Mouse (Mus musculus): Measurements from ENCODE around the gene Mpig6b. TPM values are rescaled to one million over a fixed set of nuclear protein-coding genes. Genes with fewer than 3 reads are reported as not detected.

Gene Mpig6b
- total and polyA plus RNA-seq, 2 experiments from 2014 or later: 0.08 TPM; not detected in 1

DNA sequence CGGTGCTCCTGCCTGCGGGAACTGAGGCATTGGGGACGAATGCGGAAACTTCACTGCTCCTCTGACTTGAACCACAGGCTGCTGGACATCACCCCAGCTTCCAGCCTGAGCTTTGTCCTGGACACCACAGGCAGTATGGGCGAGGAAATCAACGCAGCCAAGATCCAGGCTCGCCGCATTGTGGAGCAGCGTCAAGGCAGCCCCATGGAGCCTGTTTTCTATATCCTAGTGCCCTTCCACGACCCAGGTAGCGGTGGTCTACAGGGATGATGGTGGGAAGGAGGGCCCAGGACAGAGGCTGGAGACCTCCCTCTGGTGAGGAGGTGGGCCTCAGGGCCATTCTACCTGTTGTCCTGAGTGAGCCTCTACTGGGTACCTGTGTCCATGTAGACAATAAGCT lies 46.1 kb downstream of the Mpig6b start:
- Histone ChIP-seq H3K4me1 (ENCODE audit: insufficient read depth) (peaks cover 4% of the 10 kb centered on the region; the same call in 1 of the 2 replicates), H3K36me3 (ENCODE audit: insufficient read depth) (peaks cover 17% of the 10 kb centered on the region), H3K9me3 (ENCODE audit: low read length) (no peaks in the 10 kb centered on the region), H3K4me3 (ENCODE audit: low read depth, low read length) (no peak overlapping the region), H3K9ac (no peak overlapping the region), H3K27ac (ENCODE audit: low read depth, low read length) (no peak overlapping the region), H3K27me3 (ENCODE audit: insufficient read depth, low read length) (no peaks in the 10 kb centered on the region; the same call in 1 of the 2 replicates), H3K4me2 (ENCODE audit: low read depth) (no peak overlapping the region)
- 74% methylated on average over 11 of the region's 11 CpGs for WGBS
- ATAC-seq (no peak), DNase-seq (no peak)
- TF ChIP-seq CTCF (IDR thresholded peaks at IDR 0.05; ENCODE audit: low read depth): no peak

DNA sequence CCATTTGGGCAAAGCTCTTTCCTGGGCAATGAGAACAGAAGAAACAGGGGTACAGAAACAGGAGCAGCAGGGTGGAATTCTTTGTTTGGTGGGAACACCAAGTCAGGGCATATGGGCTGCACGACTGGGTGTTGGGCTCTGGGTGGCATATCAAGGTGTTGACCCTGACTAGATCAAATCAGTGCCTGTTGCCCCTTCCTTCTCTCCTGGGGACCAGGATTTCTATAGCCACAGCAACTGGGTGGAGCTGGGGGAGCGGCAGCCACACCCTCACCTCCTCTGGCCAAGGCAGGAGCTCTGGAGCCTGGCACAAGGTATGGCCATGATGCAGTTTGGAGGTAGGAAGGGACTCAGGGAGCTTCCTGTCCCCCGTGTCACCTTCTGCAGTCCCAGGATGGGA lies 47.8 kb downstream of the Mpig6b start:
- H3K4me3 ChIP-seq (ENCODE audit: low read depth, low read length): no peak overlapping the region
- no peaks in the 10 kb centered on the region for H3K9me3 ChIP-seq (ENCODE audit: low read length)
- peaks cover 34% of the 10 kb centered on the region for H3K36me3 ChIP-seq (ENCODE audit: insufficient read depth)
- WGBS: 81% methylated on average over 3 of the region's 3 CpGs
- DNase-seq: no peak
- ATAC-seq: no peak
- peaks cover 4% of the 10 kb centered on the region; the same call in 1 of the 2 replicates for H3K4me1 ChIP-seq (ENCODE audit: insufficient read depth)
- no peaks in the 10 kb centered on the region; the same call in 1 of the 2 replicates for H3K27me3 ChIP-seq (ENCODE audit: insufficient read depth, low read length)
- H3K9ac ChIP-seq: no peak overlapping the region
- no peak overlapping the region for H3K4me2 ChIP-seq (ENCODE audit: low read depth)
- TF ChIP-seq CTCF (IDR thresholded peaks at IDR 0.05; ENCODE audit: low read depth): no peak
- H3K27ac ChIP-seq (ENCODE audit: low read depth, low read length): no peak overlapping the region

DNA sequence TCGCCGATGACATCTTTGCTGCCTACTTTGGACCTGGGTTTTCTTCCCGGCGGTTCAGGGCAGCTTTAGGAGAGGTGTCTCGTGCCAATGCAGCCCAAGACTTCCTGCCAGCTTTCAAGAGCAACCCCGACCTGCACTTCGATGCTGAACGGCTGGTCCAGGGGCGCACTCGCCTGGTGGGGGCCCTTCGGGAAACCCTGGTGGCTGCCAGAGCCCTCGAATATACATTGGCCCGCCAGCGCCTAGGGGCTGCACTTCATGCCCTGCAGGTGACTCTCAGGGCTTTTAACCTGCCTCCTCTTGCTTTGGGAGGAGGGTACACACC lies 48.3 kb downstream of the Mpig6b start:
- H3K36me3 ChIP-seq (ENCODE audit: insufficient read depth): peaks cover 39% of the 10 kb centered on the region
- DNase-seq (no peak), ATAC-seq (no peak)
- no peak overlapping the region for H3K27ac ChIP-seq (ENCODE audit: low read depth, low read length)
- TF ChIP-seq CTCF (IDR thresholded peaks at IDR 0.05; ENCODE audit: low read depth): no peak
- no peak overlapping the region for H3K4me2 ChIP-seq (ENCODE audit: low read depth)
- 73% methylated on average over 14 of the region's 14 CpGs for WGBS
- no peaks in the 10 kb centered on the region; the same call in 1 of the 2 replicates for H3K27me3 ChIP-seq (ENCODE audit: insufficient read depth, low read length)
- H3K9me3 ChIP-seq (ENCODE audit: low read length): no peaks in the 10 kb centered on the region
- H3K9ac ChIP-seq: no peak overlapping the region
- no peak overlapping the region for H3K4me3 ChIP-seq (ENCODE audit: low read depth, low read length)
- H3K4me1 ChIP-seq (ENCODE audit: insufficient read depth): peaks cover 4% of the 10 kb centered on the region; the same call in 1 of the 2 replicates

DNA sequence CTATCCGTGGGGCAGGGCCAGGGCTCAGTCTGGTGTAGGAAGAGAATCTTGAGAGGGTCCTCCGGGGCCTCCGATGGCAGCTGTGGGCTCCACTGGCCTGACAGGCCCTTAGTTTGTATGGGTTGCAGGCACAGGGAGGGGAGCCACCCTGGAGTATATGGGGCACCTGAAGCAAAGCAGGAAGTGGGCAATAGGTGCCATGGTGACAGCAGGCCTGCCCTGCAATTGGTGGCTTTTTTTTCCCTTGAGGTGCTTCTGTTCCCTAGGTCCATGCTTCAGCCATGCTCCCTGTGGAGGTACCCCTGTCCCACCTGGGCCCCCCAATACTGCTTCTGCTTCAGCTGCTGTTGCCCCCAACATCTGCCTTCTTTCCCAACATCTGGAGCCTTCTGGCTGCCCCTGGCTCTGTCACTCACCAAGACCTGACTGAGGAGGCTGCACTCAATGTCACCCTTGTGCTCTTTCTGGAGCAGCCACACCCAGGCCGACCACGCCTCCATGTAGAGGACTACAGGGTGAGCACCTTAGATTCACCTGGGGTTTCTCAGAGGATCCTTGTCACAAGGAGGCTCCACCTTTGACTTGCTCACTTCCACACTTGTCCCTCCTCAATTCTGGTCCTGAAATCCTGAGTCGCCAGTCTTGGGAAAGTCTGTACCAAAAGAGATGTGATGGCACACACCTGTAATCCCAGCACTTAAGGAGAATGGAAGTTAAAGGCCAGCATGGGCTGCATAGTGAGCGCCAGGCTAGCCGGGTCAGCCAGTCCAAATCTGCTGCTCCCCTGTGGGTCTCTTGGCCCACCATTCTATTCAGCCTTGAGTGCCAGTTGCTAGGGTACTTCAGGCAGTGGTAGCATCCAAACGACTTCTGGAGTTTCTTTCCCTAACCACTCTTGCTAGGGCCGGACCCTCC lies 48.9 kb downstream of the Mpig6b start:
- H3K36me3 ChIP-seq (ENCODE audit: insufficient read depth): peaks cover 45% of the 10 kb centered on the region

DNA sequence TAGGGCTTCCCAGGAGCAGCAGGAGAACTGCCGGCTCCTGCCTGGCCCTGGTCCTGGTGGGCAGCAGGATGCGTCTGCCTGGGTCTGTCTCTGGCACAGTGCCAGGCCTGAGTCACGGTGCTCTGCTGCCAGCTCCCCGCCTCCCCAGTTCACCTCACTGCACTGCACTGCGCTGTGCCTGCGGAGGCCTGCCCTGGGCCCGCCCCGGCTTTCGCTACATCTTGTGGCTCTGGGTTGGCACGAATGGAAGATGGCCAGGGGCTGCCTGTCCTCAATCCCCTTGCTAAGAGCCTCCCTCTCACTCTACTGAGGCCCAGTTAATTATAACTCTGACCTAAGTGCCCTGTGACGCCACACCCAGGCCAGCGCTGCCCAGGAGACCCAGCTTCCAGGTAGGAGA lies 49.6 kb downstream of the Mpig6b start, which contains the start of gene Vwa7:
Gene Vwa7, plus strand, starts transcription at position 204 of the 400 bp plus-strand sequence.
- WGBS: 41% methylated on average over 12 of the region's 12 CpGs
- no peak for TF ChIP-seq CTCF (IDR thresholded peaks at IDR 0.05; ENCODE audit: low read depth)
- H3K36me3 ChIP-seq (ENCODE audit: insufficient read depth): peaks cover 52% of the 10 kb centered on the region
- H3K4me2 ChIP-seq (ENCODE audit: low read depth): no peak within 1 kb of the TSS
- no peaks in the 10 kb centered on the region for H3K9me3 ChIP-seq (ENCODE audit: low read length)
- no peaks in the 10 kb centered on the region; the same call in 1 of the 2 replicates for H3K27me3 ChIP-seq (ENCODE audit: insufficient read depth, low read length)
- H3K27ac ChIP-seq (ENCODE audit: low read depth, low read length): no peak within 1 kb of the TSS
- DNase-seq: peak; percentile 31
- H3K9ac ChIP-seq: no peak within 1 kb of the TSS
- H3K4me3 ChIP-seq (ENCODE audit: low read depth, low read length): no peak within 1 kb of the TSS
- peak; percentile 50 for ATAC-seq
- H3K4me1 ChIP-seq (ENCODE audit: insufficient read depth): peaks cover 1% of the 10 kb centered on the region; the same call in 1 of the 2 replicates

More for the DNA sequence above, 48.9 kb downstream of the Mpig6b start:
- Histone ChIP-seq H3K4me3 (ENCODE audit: low read depth, low read length) (no peak overlapping the region), H3K4me2 (ENCODE audit: low read depth) (no peak overlapping the region), H3K9ac (no peak overlapping the region), H3K27me3 (ENCODE audit: insufficient read depth, low read length) (no peaks in the 10 kb centered on the region; the same call in 1 of the 2 replicates), H3K27ac (ENCODE audit: low read depth, low read length) (no peak overlapping the region), H3K9me3 (ENCODE audit: low read length) (no peaks in the 10 kb centered on the region), H3K4me1 (ENCODE audit: insufficient read depth) (peaks cover 4% of the 10 kb centered on the region; the same call in 1 of the 2 replicates)
- TF ChIP-seq CTCF (IDR thresholded peaks at IDR 0.05; ENCODE audit: low read depth): no peak
- DNase-seq (no peak), ATAC-seq (no peak)
- WGBS: 78% methylated on average over 10 of the region's 10 CpGs

DNA sequence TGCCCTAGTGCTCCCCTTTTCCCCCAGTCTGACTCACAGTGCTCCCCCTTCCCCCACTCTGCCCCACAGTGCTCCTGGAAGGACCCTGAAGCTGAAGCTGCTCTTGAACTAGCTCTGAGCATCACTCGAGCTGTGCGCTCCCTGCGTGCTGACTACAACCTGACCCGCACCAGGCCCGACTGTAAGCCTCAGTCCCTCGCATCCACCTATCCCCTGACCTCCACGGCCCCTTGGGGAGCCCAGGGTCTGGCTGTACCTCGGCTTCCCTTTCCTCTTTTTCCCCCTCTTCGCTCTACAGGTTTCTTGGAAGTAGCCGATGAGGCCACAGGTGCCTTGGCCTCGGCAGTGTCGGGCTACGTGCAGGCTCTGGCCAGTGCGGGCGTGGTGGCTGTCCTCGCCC lies 50.7 kb downstream of the Mpig6b start:
- H3K27ac ChIP-seq (ENCODE audit: low read depth, low read length): no peak overlapping the region
- no peaks in the 10 kb centered on the region for H3K27me3 ChIP-seq (ENCODE audit: insufficient read depth, low read length)
- H3K4me2 ChIP-seq (ENCODE audit: low read depth): no peak overlapping the region
- peaks cover 63% of the 10 kb centered on the region for H3K36me3 ChIP-seq (ENCODE audit: insufficient read depth)
- no peaks in the 10 kb centered on the region for H3K9me3 ChIP-seq (ENCODE audit: low read length)
- DNase-seq: no peak
- ATAC-seq: no peak
- no peaks in the 10 kb centered on the region for H3K4me1 ChIP-seq (ENCODE audit: insufficient read depth)
- no peak overlapping the region for H3K9ac ChIP-seq
- H3K4me3 ChIP-seq (ENCODE audit: low read depth, low read length): no peak overlapping the region
- no peak for TF ChIP-seq CTCF (IDR thresholded peaks at IDR 0.05; ENCODE audit: low read depth)
- WGBS: 93% methylated on average over 16 of the region's 16 CpGs

DNA sequence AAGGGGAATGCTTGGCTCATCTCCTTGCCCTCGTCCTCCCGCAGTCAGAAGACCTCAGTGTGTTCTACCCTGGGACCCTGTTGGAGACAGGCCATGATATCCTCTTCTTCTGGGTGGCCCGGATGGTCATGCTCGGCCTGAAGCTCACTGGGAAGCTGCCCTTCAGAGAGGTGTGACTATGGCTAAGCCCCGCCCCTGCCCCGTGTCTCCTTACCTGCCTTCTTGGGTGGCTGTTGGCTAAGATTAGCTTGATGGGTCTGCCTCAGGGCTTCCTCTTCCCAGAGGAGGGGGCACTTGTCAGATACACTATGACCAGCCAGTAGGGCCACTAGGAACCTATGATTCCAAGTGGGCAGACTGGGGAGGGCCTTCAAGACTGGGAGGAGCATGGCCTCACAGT lies 52.8 kb downstream of the Mpig6b start:
- Histone ChIP-seq H3K4me3 (ENCODE audit: low read depth, low read length) (no peak overlapping the region), H3K4me1 (ENCODE audit: insufficient read depth) (no peaks in the 10 kb centered on the region), H3K9me3 (ENCODE audit: low read length) (no peaks in the 10 kb centered on the region), H3K4me2 (ENCODE audit: low read depth) (no peak overlapping the region), H3K27ac (ENCODE audit: low read depth, low read length) (no peak overlapping the region), H3K36me3 (ENCODE audit: insufficient read depth) (peaks cover 78% of the 10 kb centered on the region), H3K9ac (no peak overlapping the region), H3K27me3 (ENCODE audit: insufficient read depth, low read length) (no peaks in the 10 kb centered on the region)
- no peak for DNase-seq
- WGBS: 92% methylated on average over 6 of the region's 6 CpGs
- ATAC-seq: no peak
- no peak for TF ChIP-seq CTCF (IDR thresholded peaks at IDR 0.05; ENCODE audit: low read depth)

Other genes with a start within 250 kb of the Mpig6b start
Only the 30 nearest of the 45 such genes appear.
- gene Neu1, start 134.9 kb downstream of the Mpig6b start, total RNA-seq (2014; rRNA removed): 36.7 and 36.8 TPM in 2 replicates
- gene Neu1, start 134.9 kb downstream of the Mpig6b start, polyA plus RNA-seq (2015; fragmentation: Nextera tagmentation; extraction: Ambion mirVana): 33.5 and 34.5 TPM in 2 replicates
- gene Hspa1b, start 106.9 kb downstream of the Mpig6b start, total RNA-seq (2014; rRNA removed): 5.2 and 8.1 TPM in 2 replicates
- gene Hspa1b, start 106.9 kb downstream of the Mpig6b start, polyA plus RNA-seq (2015; fragmentation: Nextera tagmentation; extraction: Ambion mirVana): 0.42 and 0.52 TPM in 2 replicates
- not detected in 2 replicates for gene Gm20481, start 96.3 kb downstream of the Mpig6b start, total RNA-seq (2014; rRNA removed)
- gene Gm20481, start 96.3 kb downstream of the Mpig6b start, polyA plus RNA-seq (2015; fragmentation: Nextera tagmentation; extraction: Ambion mirVana): not detected in 2 replicates
- 7.9 and 13.8 TPM in 2 replicates for gene Hspa1a, start 94.0 kb downstream of the Mpig6b start, total RNA-seq (2014; rRNA removed)
- gene Hspa1a, start 94.0 kb downstream of the Mpig6b start, polyA plus RNA-seq (2015; fragmentation: Nextera tagmentation; extraction: Ambion mirVana): 7.6 and 8.5 TPM in 2 replicates
- 0.24 and 0.46 TPM in 2 replicates for gene Hspa1l, start 93.5 kb downstream of the Mpig6b start, total RNA-seq (2014; rRNA removed)
- gene Hspa1l, start 93.5 kb downstream of the Mpig6b start, polyA plus RNA-seq (2015; fragmentation: Nextera tagmentation; extraction: Ambion mirVana): 0.36 and 0.50 TPM in 2 replicates
- 29.1 and 38.9 TPM in 2 replicates for gene Lsm2, start 84.3 kb downstream of the Mpig6b start, total RNA-seq (2014; rRNA removed)
- 111 and 120 TPM in 2 replicates for gene Lsm2, start 84.3 kb downstream of the Mpig6b start, polyA plus RNA-seq (2015; fragmentation: Nextera tagmentation; extraction: Ambion mirVana)
- gene Vars, start 65.2 kb downstream of the Mpig6b start, total RNA-seq (2014; rRNA removed): 84.4 and 93.4 TPM in 2 replicates
- 36.7 and 45.4 TPM in 2 replicates for gene Vars, start 65.2 kb downstream of the Mpig6b start, polyA plus RNA-seq (2015; fragmentation: Nextera tagmentation; extraction: Ambion mirVana)
- gene Vwa7, start 49.6 kb downstream of the Mpig6b start, total RNA-seq (2014; rRNA removed): 0.14 and 0.31 TPM in 2 replicates
- gene Vwa7, start 49.6 kb downstream of the Mpig6b start, polyA plus RNA-seq (2015; fragmentation: Nextera tagmentation; extraction: Ambion mirVana): 0.08 TPM in 1 of 2 replicates, not detected in the other
- 2.2 and 2.7 TPM in 2 replicates for gene Sapcd1, start 38.2 kb downstream of the Mpig6b start, total RNA-seq (2014; rRNA removed)
- gene Sapcd1, start 38.2 kb downstream of the Mpig6b start, polyA plus RNA-seq (2015; fragmentation: Nextera tagmentation; extraction: Ambion mirVana): 1.6 TPM in 2 replicates
- 1.3 and 2.2 TPM in 2 replicates for gene Msh5, start 19.4 kb downstream of the Mpig6b start, total RNA-seq (2014; rRNA removed)
- gene Msh5, start 19.4 kb downstream of the Mpig6b start, polyA plus RNA-seq (2015; fragmentation: Nextera tagmentation; extraction: Ambion mirVana): 1.1 and 1.3 TPM in 2 replicates
- 26.8 and 29.3 TPM in 2 replicates for gene Clic1, start 16.2 kb downstream of the Mpig6b start, total RNA-seq (2014; rRNA removed)
- 47.9 and 50.5 TPM in 2 replicates for gene Clic1, start 16.2 kb downstream of the Mpig6b start, polyA plus RNA-seq (2015; fragmentation: Nextera tagmentation; extraction: Ambion mirVana)
- 167 and 220 TPM in 2 replicates for gene Ddah2, start 7.1 kb downstream of the Mpig6b start, total RNA-seq (2014; rRNA removed)
- gene Ddah2, start 7.1 kb downstream of the Mpig6b start, polyA plus RNA-seq (2015; fragmentation: Nextera tagmentation; extraction: Ambion mirVana): 261 and 299 TPM in 2 replicates
- not detected in 2 replicates for gene Ly6g6c, start 796 bp downstream of the Mpig6b start, total RNA-seq (2014; rRNA removed)
- not detected in 2 replicates for gene Ly6g6c, start 796 bp downstream of the Mpig6b start, polyA plus RNA-seq (2015; fragmentation: Nextera tagmentation; extraction: Ambion mirVana)
- gene Ly6g6e, start 10.7 kb upstream of the Mpig6b start, total RNA-seq (2014; rRNA removed): 0.38 and 3.9 TPM in 2 replicates
- 2.9 and 3.9 TPM in 2 replicates for gene Ly6g6e, start 10.7 kb upstream of the Mpig6b start, polyA plus RNA-seq (2015; fragmentation: Nextera tagmentation; extraction: Ambion mirVana)
- 3.8 TPM in 1 of 2 replicates, not detected in the other for gene Ly6g6d, start 11.9 kb upstream of the Mpig6b start, total RNA-seq (2014; rRNA removed)
- 1.2 and 1.6 TPM in 2 replicates for gene Ly6g6d, start 11.9 kb upstream of the Mpig6b start, polyA plus RNA-seq (2015; fragmentation: Nextera tagmentation; extraction: Ambion mirVana)
- 0.23 TPM in 1 of 2 replicates, not detected in the other for gene Ly6g6f, start 19.4 kb upstream of the Mpig6b start, total RNA-seq (2014; rRNA removed)
- gene Ly6g6f, start 19.4 kb upstream of the Mpig6b start, polyA plus RNA-seq (2015; fragmentation: Nextera tagmentation; extraction: Ambion mirVana): not detected in 2 replicates
- gene Abhd16a, start 23.1 kb upstream of the Mpig6b start, total RNA-seq (2014; rRNA removed): 139 and 202 TPM in 2 replicates
- 92.8 and 96.3 TPM in 2 replicates for gene Abhd16a, start 23.1 kb upstream of the Mpig6b start, polyA plus RNA-seq (2015; fragmentation: Nextera tagmentation; extraction: Ambion mirVana)
- gene Ly6g5c, start 42.1 kb upstream of the Mpig6b start, total RNA-seq (2014; rRNA removed): not detected in 2 replicates
- gene Ly6g5c, start 42.1 kb upstream of the Mpig6b start, polyA plus RNA-seq (2015; fragmentation: Nextera tagmentation; extraction: Ambion mirVana): not detected in 2 replicates
- 0.54 and 1.1 TPM in 2 replicates for gene Ly6g5b, start 49.2 kb upstream of the Mpig6b start, total RNA-seq (2014; rRNA removed)
- gene Ly6g5b, start 49.2 kb upstream of the Mpig6b start, polyA plus RNA-seq (2015; fragmentation: Nextera tagmentation; extraction: Ambion mirVana): 0.55 and 1.1 TPM in 2 replicates
- gene Gpank1, start 55.3 kb upstream of the Mpig6b start, total RNA-seq (2014; rRNA removed): 16.9 and 20.5 TPM in 2 replicates
- gene Gpank1, start 55.3 kb upstream of the Mpig6b start, polyA plus RNA-seq (2015; fragmentation: Nextera tagmentation; extraction: Ambion mirVana): 19.7 and 20.8 TPM in 2 replicates
- gene Csnk2b, start 55.9 kb upstream of the Mpig6b start, total RNA-seq (2014; rRNA removed): 240 and 247 TPM in 2 replicates
- gene Csnk2b, start 55.9 kb upstream of the Mpig6b start, polyA plus RNA-seq (2015; fragmentation: Nextera tagmentation; extraction: Ambion mirVana): 334 and 335 TPM in 2 replicates
- gene D17H6S53E, start 60.2 kb upstream of the Mpig6b start, total RNA-seq (2014; rRNA removed): 15.3 and 26.2 TPM in 2 replicates
- gene D17H6S53E, start 60.2 kb upstream of the Mpig6b start, polyA plus RNA-seq (2015; fragmentation: Nextera tagmentation; extraction: Ambion mirVana): 7.4 and 8.0 TPM in 2 replicates
- gene Apom, start 65.9 kb upstream of the Mpig6b start, total RNA-seq (2014; rRNA removed): 0.71 and 0.77 TPM in 2 replicates
- gene Apom, start 65.9 kb upstream of the Mpig6b start, polyA plus RNA-seq (2015; fragmentation: Nextera tagmentation; extraction: Ambion mirVana): not detected in 2 replicates
- 285 and 340 TPM in 2 replicates for gene Bag6, start 69.0 kb upstream of the Mpig6b start, total RNA-seq (2014; rRNA removed)
- 68.2 and 71.9 TPM in 2 replicates for gene Bag6, start 69.0 kb upstream of the Mpig6b start, polyA plus RNA-seq (2015; fragmentation: Nextera tagmentation; extraction: Ambion mirVana)
- gene Prrc2a, start 98.7 kb upstream of the Mpig6b start, total RNA-seq (2014; rRNA removed): 112 and 155 TPM in 2 replicates
- gene Prrc2a, start 98.7 kb upstream of the Mpig6b start, polyA plus RNA-seq (2015; fragmentation: Nextera tagmentation; extraction: Ambion mirVana): 56.7 and 85.3 TPM in 2 replicates
- gene Aif1, start 109.9 kb upstream of the Mpig6b start, total RNA-seq (2014; rRNA removed): 1.9 and 3.6 TPM in 2 replicates
- gene Aif1, start 109.9 kb upstream of the Mpig6b start, polyA plus RNA-seq (2015; fragmentation: Nextera tagmentation; extraction: Ambion mirVana): 8.4 and 10.0 TPM in 2 replicates
- gene Lst1, start 122.3 kb upstream of the Mpig6b start, total RNA-seq (2014; rRNA removed): 15.7 and 17.4 TPM in 2 replicates
- gene Lst1, start 122.3 kb upstream of the Mpig6b start, polyA plus RNA-seq (2015; fragmentation: Nextera tagmentation; extraction: Ambion mirVana): 11.4 and 12.7 TPM in 2 replicates
- 0.76 and 1.1 TPM in 2 replicates for gene Ltb, start 128.3 kb upstream of the Mpig6b start, total RNA-seq (2014; rRNA removed)
- gene Ltb, start 128.3 kb upstream of the Mpig6b start, polyA plus RNA-seq (2015; fragmentation: Nextera tagmentation; extraction: Ambion mirVana): 0.64 and 1.1 TPM in 2 replicates
- gene Tnf, start 135.8 kb upstream of the Mpig6b start, total RNA-seq (2014; rRNA removed): 0.71 TPM in 1 of 2 replicates, not detected in the other
- 0.09 TPM in 1 of 2 replicates, not detected in the other for gene Tnf, start 135.8 kb upstream of the Mpig6b start, polyA plus RNA-seq (2015; fragmentation: Nextera tagmentation; extraction: Ambion mirVana)
- gene Lta, start 139.2 kb upstream of the Mpig6b start, total RNA-seq (2014; rRNA removed): 0.38 TPM in 1 of 2 replicates, not detected in the other
- gene Lta, start 139.2 kb upstream of the Mpig6b start, polyA plus RNA-seq (2015; fragmentation: Nextera tagmentation; extraction: Ambion mirVana): 0.50 and 0.80 TPM in 2 replicates